Mouse (Mus musculus): Measurements from ENCODE around the gene Pum1. TPM values are rescaled to one million over a fixed set of nuclear protein-coding genes. Genes with fewer than 3 reads are reported as not detected.
A peak's percentile ranks its signal among the peaks of the same experiment; 100 is the strongest.

Gene Pum1
- polyA plus RNA-seq, 1 experiment from 2014 or later: 137 TPM

DNA sequence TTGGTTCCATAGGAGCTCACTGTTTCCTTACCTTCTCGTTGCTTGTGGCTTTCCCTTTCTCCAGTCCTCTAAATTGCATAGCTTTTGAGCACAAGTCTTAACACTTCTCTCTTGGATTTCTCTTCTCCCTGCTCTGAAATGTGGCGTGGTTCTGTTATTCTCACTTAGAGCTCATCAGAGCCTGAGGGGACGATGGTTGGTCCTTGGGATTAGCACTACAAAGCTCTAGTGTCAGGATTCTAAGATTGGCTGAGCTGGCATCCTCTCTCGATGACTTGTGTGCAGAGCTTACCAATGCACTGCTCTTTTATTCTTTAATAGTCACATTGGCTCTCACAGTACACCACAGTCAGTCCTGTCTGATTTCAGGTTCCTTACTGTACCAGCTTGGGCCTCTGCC, 80.9 kb downstream of the Pum1 start:
- WGBS: 71% methylated on average over 4 of the region's 4 CpGs
- Histone ChIP-seq H3K36me3 (ENCODE audit: control insufficient read depth, insufficient read depth) (peaks cover 25% of the 10 kb centered on the region), H3K9ac (replicated peaks; ENCODE audit: low read depth, low read length) (no peak overlapping the region), H3K27me3 (replicated peaks; ENCODE audit: control insufficient read depth, insufficient read depth, low read length) (no peaks in the 10 kb centered on the region), H3K27ac (ENCODE audit: low read length) (no peak overlapping the region), H3K9me3 (ENCODE audit: control insufficient read depth, low read length) (no peaks in the 10 kb centered on the region), H3K4me3 (replicated peaks; ENCODE audit: low read length) (no peak overlapping the region), H3K4me1 (replicated peaks; ENCODE audit: control insufficient read depth, insufficient read depth, low read length) (0 out of 2 replicates have a peak, but pooled peaks cover 2% of the 10 kb centered on the region), H3K4me2 (ENCODE audit: low read length) (no peak overlapping the region)
- ATAC-seq: no peak

DNA sequence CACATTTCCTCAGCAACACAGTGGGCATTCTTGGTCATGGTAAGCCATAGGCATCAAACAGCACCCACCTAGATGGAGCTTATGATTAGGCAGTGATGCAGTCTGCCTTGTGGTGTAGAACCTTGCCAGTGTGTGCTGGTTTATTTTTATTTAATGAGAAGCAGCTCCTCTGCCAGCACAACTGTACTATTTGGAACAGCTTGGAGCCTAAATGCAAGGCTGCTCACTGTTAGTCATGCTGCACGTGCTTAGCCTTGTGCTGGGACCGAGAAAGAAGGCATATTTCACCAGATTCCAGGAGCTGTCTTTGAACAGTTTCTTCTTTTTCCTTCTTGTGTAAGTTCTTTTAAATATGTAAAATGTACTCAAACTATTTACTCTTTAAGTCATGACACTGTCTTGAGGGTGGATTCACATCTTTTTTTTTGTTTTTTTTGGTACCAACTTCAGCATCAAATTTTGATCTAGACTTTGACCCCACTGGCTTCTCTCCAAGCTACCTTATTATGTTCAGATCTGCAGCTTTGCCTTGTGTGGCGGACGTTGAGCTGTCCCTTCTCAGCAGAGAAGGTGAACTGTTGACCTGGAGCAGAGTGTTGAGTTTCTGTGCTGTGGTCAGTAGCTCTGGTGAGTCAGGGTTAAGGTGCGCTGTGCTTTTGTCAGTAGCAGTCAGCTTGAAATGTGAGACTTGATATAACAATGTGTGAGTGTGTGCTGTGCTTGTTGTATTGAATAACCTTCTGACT, 82.6 kb downstream of the Pum1 start:
- H3K27ac ChIP-seq (ENCODE audit: low read length): 0 out of 2 replicates have a peak overlapping the region, but pooled peaks have one; percentile 9
- H3K27me3 ChIP-seq (replicated peaks; ENCODE audit: control insufficient read depth, insufficient read depth, low read length): no peaks in the 10 kb centered on the region
- 70% methylated on average over 5 of the region's 5 CpGs for WGBS
- peaks cover 38% of the 10 kb centered on the region for H3K36me3 ChIP-seq (ENCODE audit: control insufficient read depth, insufficient read depth)
- no peak overlapping the region for H3K9ac ChIP-seq (replicated peaks; ENCODE audit: low read depth, low read length)
- no peak overlapping the region for H3K4me3 ChIP-seq (replicated peaks; ENCODE audit: low read length)
- 0 out of 2 replicates have a peak, but pooled peaks cover 2% of the 10 kb centered on the region for H3K4me1 ChIP-seq (replicated peaks; ENCODE audit: control insufficient read depth, insufficient read depth, low read length)
- H3K4me2 ChIP-seq (ENCODE audit: low read length): no peak overlapping the region
- H3K9me3 ChIP-seq (ENCODE audit: control insufficient read depth, low read length): no peaks in the 10 kb centered on the region
- ATAC-seq: peak; percentile 71

DNA sequence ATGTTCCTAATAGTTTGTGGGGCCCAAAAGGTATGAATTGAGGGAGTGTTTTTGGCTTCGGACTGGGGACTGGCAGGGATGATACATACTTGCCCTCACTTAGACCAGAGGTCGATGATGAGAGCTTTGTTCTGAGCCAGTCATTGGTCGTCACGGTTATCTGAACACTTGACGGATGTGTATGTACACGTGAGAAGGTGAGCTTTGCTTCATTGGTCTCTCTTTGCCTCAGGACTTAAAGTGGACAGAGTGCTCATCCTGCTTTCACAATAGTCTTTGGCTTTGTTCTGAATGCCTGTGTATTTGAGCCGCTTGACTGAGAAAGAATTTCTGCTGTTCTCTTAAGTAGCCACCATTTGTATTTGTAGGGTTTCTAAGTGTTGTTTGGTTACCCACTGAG, 86.4 kb downstream of the Pum1 start:
- H3K4me2 ChIP-seq (ENCODE audit: low read length): no peak overlapping the region
- H3K27me3 ChIP-seq (replicated peaks; ENCODE audit: control insufficient read depth, insufficient read depth, low read length): no peaks in the 10 kb centered on the region
- no peak overlapping the region for H3K9ac ChIP-seq (replicated peaks; ENCODE audit: low read depth, low read length)
- whole genome bisulfite sequencing: 86% methylated on average over 7 of the region's 7 CpGs
- H3K4me1 ChIP-seq (replicated peaks; ENCODE audit: control insufficient read depth, insufficient read depth, low read length): peaks cover 2% of the 10 kb centered on the region; the same call in 1 of the 2 replicates
- H3K27ac ChIP-seq (ENCODE audit: low read length): no peak overlapping the region
- peaks cover 51% of the 10 kb centered on the region for H3K36me3 ChIP-seq (ENCODE audit: control insufficient read depth, insufficient read depth)
- no peak for ATAC-seq
- H3K4me3 ChIP-seq (replicated peaks; ENCODE audit: low read length): no peak overlapping the region
- H3K9me3 ChIP-seq (ENCODE audit: control insufficient read depth, low read length): no peaks in the 10 kb centered on the region

DNA sequence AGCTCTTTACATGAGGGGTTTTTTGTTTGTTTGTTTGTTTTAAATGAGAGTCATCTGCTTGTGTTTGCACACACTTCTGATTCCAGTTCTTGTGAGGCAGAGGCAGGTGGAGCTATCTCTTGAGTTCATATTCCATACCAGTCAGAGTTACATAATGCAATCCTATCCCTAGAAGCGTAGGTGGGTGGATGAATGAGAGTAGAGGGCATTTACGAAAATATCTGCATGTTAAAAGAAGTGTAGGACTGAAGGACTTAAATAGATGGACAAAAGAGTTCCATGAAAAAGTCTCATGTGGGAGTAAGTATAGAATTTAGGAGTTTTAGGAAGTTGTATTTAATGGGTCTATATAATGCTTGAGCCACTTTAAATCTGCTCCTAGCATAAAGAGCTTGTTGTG, 88.8 kb downstream of the Pum1 start:
- WGBS: 80% methylated on average over 2 of the region's 2 CpGs
- no peak overlapping the region for H3K9ac ChIP-seq (replicated peaks; ENCODE audit: low read depth, low read length)
- no peaks in the 10 kb centered on the region for H3K27me3 ChIP-seq (replicated peaks; ENCODE audit: control insufficient read depth, insufficient read depth, low read length)
- peaks cover 52% of the 10 kb centered on the region for H3K36me3 ChIP-seq (ENCODE audit: control insufficient read depth, insufficient read depth)
- no peak overlapping the region for H3K4me3 ChIP-seq (replicated peaks; ENCODE audit: low read length)
- ATAC-seq: no peak
- no peaks in the 10 kb centered on the region for H3K9me3 ChIP-seq (ENCODE audit: control insufficient read depth, low read length)
- no peak overlapping the region for H3K4me2 ChIP-seq (ENCODE audit: low read length)
- no peak overlapping the region for H3K27ac ChIP-seq (ENCODE audit: low read length)
- no peaks in the 10 kb centered on the region; the same call in 1 of the 2 replicates for H3K4me1 ChIP-seq (replicated peaks; ENCODE audit: control insufficient read depth, insufficient read depth, low read length)

DNA sequence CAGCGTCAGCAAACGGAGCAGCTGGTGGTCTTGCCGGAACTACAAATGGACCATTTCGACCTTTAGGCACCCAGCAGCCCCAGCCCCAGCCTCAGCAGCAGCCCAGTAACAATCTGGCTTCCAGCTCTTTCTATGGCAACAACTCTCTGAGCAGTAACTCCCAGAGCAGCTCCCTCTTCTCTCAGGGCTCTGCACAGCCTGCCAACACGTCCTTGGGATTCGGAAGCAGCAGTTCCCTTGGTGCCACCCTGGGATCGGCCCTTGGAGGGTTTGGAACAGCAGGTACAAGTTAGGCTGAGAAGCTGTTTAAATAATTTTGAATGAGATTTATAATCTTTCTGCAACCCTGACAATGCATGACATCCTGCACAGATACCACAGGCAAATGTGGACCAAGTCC, 89.5 kb downstream of the Pum1 start:
- no peaks in the 10 kb centered on the region for H3K9me3 ChIP-seq (ENCODE audit: control insufficient read depth, low read length)
- no peak overlapping the region for H3K9ac ChIP-seq (replicated peaks; ENCODE audit: low read depth, low read length)
- peaks cover 46% of the 10 kb centered on the region for H3K36me3 ChIP-seq (ENCODE audit: control insufficient read depth, insufficient read depth)
- no peak overlapping the region for H3K27ac ChIP-seq (ENCODE audit: low read length)
- H3K4me2 ChIP-seq (ENCODE audit: low read length): no peak overlapping the region
- no peak overlapping the region for H3K4me3 ChIP-seq (replicated peaks; ENCODE audit: low read length)
- 79% methylated on average over 7 of the region's 7 CpGs for WGBS
- H3K4me1 ChIP-seq (replicated peaks; ENCODE audit: control insufficient read depth, insufficient read depth, low read length): no peaks in the 10 kb centered on the region; the same call in 1 of the 2 replicates
- H3K27me3 ChIP-seq (replicated peaks; ENCODE audit: control insufficient read depth, insufficient read depth, low read length): no peaks in the 10 kb centered on the region
- ATAC-seq: no peak

DNA sequence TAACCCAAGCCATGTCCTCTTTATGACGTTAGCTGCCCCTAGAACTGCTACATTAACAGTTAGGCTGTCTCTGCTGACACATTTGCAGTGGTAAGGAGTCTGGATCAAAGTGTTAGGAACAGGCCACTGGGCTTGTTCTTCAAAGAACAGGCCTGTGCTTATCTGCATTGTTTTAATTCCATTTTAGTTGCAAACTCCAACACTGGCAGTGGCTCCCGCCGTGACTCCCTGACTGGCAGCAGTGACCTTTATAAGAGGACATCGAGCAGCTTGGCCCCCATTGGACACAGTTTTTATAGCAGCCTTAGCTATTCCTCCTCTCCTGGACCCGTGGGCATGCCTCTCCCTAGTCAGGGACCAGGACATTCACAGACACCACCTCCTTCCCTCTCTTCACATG, 90.6 kb downstream of the Pum1 start:
- WGBS: 81% methylated on average over 5 of the region's 5 CpGs
- H3K27ac ChIP-seq (ENCODE audit: low read length): no peak overlapping the region
- peaks cover 42% of the 10 kb centered on the region for H3K36me3 ChIP-seq (ENCODE audit: control insufficient read depth, insufficient read depth)
- no peak overlapping the region for H3K4me3 ChIP-seq (replicated peaks; ENCODE audit: low read length)
- H3K9ac ChIP-seq (replicated peaks; ENCODE audit: low read depth, low read length): no peak overlapping the region
- no peaks in the 10 kb centered on the region for H3K9me3 ChIP-seq (ENCODE audit: control insufficient read depth, low read length)
- no peaks in the 10 kb centered on the region; the same call in 1 of the 2 replicates for H3K4me1 ChIP-seq (replicated peaks; ENCODE audit: control insufficient read depth, insufficient read depth, low read length)
- no peaks in the 10 kb centered on the region for H3K27me3 ChIP-seq (replicated peaks; ENCODE audit: control insufficient read depth, insufficient read depth, low read length)
- H3K4me2 ChIP-seq (ENCODE audit: low read length): no peak overlapping the region
- ATAC-seq: no peak

DNA sequence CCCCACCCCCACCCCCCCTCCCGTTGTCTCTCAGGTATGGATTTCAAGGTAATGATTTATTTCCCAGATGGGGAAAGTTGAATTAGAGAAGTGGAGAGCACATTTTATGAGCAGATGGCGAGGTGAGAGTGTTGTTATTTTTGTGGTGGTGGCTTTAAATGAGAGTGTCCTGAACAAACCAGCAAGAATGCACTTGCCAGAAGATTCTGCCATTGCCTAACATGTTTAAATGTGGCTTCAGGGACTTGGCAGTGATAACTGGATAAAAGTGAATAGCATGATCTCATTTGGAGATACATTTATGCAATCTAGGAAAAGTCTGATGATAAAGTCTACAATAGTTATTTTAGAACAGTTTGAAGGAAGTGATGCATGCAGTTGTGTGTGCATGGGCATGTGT, 91.7 kb downstream of the Pum1 start:
- Histone ChIP-seq H3K9me3 (ENCODE audit: control insufficient read depth, low read length) (no peaks in the 10 kb centered on the region), H3K27ac (ENCODE audit: low read length) (no peak overlapping the region), H3K36me3 (ENCODE audit: control insufficient read depth, insufficient read depth) (peaks cover 36% of the 10 kb centered on the region), H3K27me3 (replicated peaks; ENCODE audit: control insufficient read depth, insufficient read depth, low read length) (no peaks in the 10 kb centered on the region), H3K4me3 (replicated peaks; ENCODE audit: low read length) (no peak overlapping the region), H3K4me1 (replicated peaks; ENCODE audit: control insufficient read depth, insufficient read depth, low read length) (no peaks in the 10 kb centered on the region; the same call in 1 of the 2 replicates), H3K4me2 (ENCODE audit: low read length) (no peak overlapping the region), H3K9ac (replicated peaks; ENCODE audit: low read depth, low read length) (no peak overlapping the region)
- WGBS: 82% methylated on average over 2 of the region's 2 CpGs
- no peak for ATAC-seq

DNA sequence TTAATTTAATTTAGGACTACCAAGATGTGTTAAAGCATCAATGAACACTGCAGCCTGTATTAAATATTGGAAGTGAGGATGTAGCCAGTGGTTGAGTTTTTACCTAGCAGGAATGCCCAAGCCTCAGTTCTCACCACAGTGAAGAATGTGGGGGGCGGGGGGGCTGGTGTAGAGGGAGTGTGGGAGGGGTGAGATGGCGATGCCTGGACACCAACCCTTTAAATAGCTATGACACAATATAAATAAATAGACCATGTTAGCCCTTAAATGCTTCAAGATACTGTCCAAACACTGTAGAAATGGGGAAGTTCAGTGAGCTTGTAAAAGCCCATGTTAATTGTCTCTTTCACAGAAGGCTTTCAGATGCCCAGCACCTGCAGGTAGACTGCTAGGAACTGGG, 96.8 kb downstream of the Pum1 start:
- WGBS: 98% methylated on average over 2 of the region's 2 CpGs
- Histone ChIP-seq H3K27me3 (replicated peaks; ENCODE audit: control insufficient read depth, insufficient read depth, low read length) (no peaks in the 10 kb centered on the region), H3K27ac (ENCODE audit: low read length) (no peak overlapping the region), H3K9me3 (ENCODE audit: control insufficient read depth, low read length) (no peaks in the 10 kb centered on the region), H3K9ac (replicated peaks; ENCODE audit: low read depth, low read length) (no peak overlapping the region), H3K4me2 (ENCODE audit: low read length) (no peak overlapping the region), H3K4me3 (replicated peaks; ENCODE audit: low read length) (no peak overlapping the region), H3K4me1 (replicated peaks; ENCODE audit: control insufficient read depth, insufficient read depth, low read length) (no peaks in the 10 kb centered on the region), H3K36me3 (ENCODE audit: control insufficient read depth, insufficient read depth) (peaks cover 24% of the 10 kb centered on the region; the same call in 1 of the 2 replicates)
- no peak for ATAC-seq

DNA sequence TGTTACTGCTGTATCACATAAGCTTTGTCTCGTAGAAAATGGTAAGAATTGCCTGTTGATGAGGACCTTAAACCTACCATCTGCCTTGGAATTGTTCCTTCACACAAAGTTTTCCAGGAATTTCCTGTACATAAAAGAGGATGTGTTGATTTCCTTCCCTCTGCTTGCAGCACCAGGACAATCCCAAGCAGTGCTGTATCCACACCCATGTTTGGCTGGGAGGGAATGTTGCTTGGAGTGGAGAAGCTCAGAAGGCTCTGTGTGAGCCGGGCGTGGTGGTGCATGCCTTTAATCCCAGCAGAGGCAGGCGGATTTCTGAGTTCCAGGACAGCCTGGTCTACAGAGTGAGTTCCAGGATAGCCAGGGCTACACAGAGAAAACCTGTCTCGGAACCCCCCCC, 98.7 kb downstream of the Pum1 start:
- Histone ChIP-seq H3K9ac (replicated peaks; ENCODE audit: low read depth, low read length) (no peak overlapping the region), H3K9me3 (ENCODE audit: control insufficient read depth, low read length) (no peaks in the 10 kb centered on the region), H3K4me1 (replicated peaks; ENCODE audit: control insufficient read depth, insufficient read depth, low read length) (no peaks in the 10 kb centered on the region), H3K36me3 (ENCODE audit: control insufficient read depth, insufficient read depth) (peaks cover 35% of the 10 kb centered on the region), H3K27me3 (replicated peaks; ENCODE audit: control insufficient read depth, insufficient read depth, low read length) (no peaks in the 10 kb centered on the region), H3K27ac (ENCODE audit: low read length) (no peak overlapping the region), H3K4me3 (replicated peaks; ENCODE audit: low read length) (no peak overlapping the region), H3K4me2 (ENCODE audit: low read length) (no peak overlapping the region)
- WGBS: 80% methylated on average over 5 of the region's 5 CpGs
- ATAC-seq: no peak

Measured in forebrain, embryonic 16.5 days (tissue).